Mouse (Mus musculus): ENCODE results near the gene Fbxw11.
A peak's percentile ranks its signal among the peaks of the same experiment; 100 is the strongest.

Fbxw11 gene

GRCm38 (mm10) chr11:32625677-32626076, 16.8 kb upstream of the Fbxw11 start:
- DNase-seq: peak; percentile 84

GRCm38 (mm10) chr11:32626079-32626478, 16.4 kb upstream of the Fbxw11 start:
- no peak for DNase-seq

GRCm38 (mm10) chr11:32627900-32628299, 14.6 kb upstream of the Fbxw11 start:
- DNase-seq: no peak

- no peak for DNase-seq
Observed at GRCm38 (mm10) chr11:32629713-32630211, 12.8 kb upstream of the Fbxw11 start.

GRCm38 (mm10) chr11:32632671-32633070, 9.9 kb upstream of the Fbxw11 start:
- no peak for DNase-seq

- peak; percentile 49 for DNase-seq
Observed at GRCm38 (mm10) chr11:32633542-32633941, 9.0 kb upstream of the Fbxw11 start.

- DNase-seq: no peak
Observed at GRCm38 (mm10) chr11:32634143-32634542, 8.4 kb upstream of the Fbxw11 start.

- DNase-seq: no peak
Observed at GRCm38 (mm10) chr11:32634842-32635241, 7.7 kb upstream of the Fbxw11 start.

- no peak for DNase-seq
Observed at GRCm38 (mm10) chr11:32636275-32636674, 6.2 kb upstream of the Fbxw11 start.

- no peak for DNase-seq
Observed at GRCm38 (mm10) chr11:32638521-32639255, 3.8 kb upstream of the Fbxw11 start.

GRCm38 (mm10) chr11:32640617-32641016, 1.9 kb upstream of the Fbxw11 start:
- DNase-seq: no peak

GRCm38 (mm10) chr11:32642899-32643886, 669 bp downstream of the Fbxw11 start:
- DNase-seq: peak; percentile 70

GRCm38 (mm10) chr11:32644010-32644409, 1.5 kb downstream of the Fbxw11 start:
- no peak for DNase-seq

GRCm38 (mm10) chr11:32647265-32647664, 4.7 kb downstream of the Fbxw11 start:
- DNase-seq: no peak

- no peak for DNase-seq
Observed at GRCm38 (mm10) chr11:32650236-32650749, 7.8 kb downstream of the Fbxw11 start.

- DNase-seq: no peak
Observed at GRCm38 (mm10) chr11:32650893-32651590, 8.5 kb downstream of the Fbxw11 start.

- no peak for DNase-seq
Observed at GRCm38 (mm10) chr11:32651723-32652122, 9.2 kb downstream of the Fbxw11 start.

- no peak for DNase-seq
Observed at GRCm38 (mm10) chr11:32662082-32662656, 19.6 kb downstream of the Fbxw11 start.

GRCm38 (mm10) chr11:32665639-32666038, 23.1 kb downstream of the Fbxw11 start:
- DNase-seq: no peak

- DNase-seq: no peak
Observed at GRCm38 (mm10) chr11:32666983-32667382, 24.5 kb downstream of the Fbxw11 start.

- DNase-seq: no peak
Observed at GRCm38 (mm10) chr11:32671480-32671879, 29.0 kb downstream of the Fbxw11 start.

- DNase-seq: peak; percentile 44
Observed at GRCm38 (mm10) chr11:32676777-32677176, 34.3 kb downstream of the Fbxw11 start.
